Mouse (Mus musculus) stomach, postnatal 0 days (tissue): ENCODE measurements around the gene Prn. TPM values are rescaled to one million over a fixed set of nuclear protein-coding genes. Genes with fewer than 3 reads are reported as not detected.

ENCODE experiments used
- ATAC-seq: fragments of 200-750 bp; cut with Nextera tagmentation; 2 replicates; pipeline ENCODE4 v1.8.0; 2017; ENCODE audit not compliant: low FRiP score, low TSS enrichment
- DNase-seq: peaks from one replicate; pipeline ENCODE4 v3.0.0-alpha.2; 2016; ENCODE audit warnings: low spot score
- H3K27ac ChIP-seq: fragments of 300-500 bp; sonication (generic); replicated peaks from 2 replicates; pipeline ENCODE4 v1.5.1; 2014; ENCODE audit warnings: mild to moderate bottlenecking, control low read depth
- H3K27me3 ChIP-seq: fragments of 300-500 bp; sonication (generic); 2 replicates; pipeline ENCODE4 v1.6.1; 2014; ENCODE audit warnings: low read length; ENCODE audit not compliant: control insufficient read depth, insufficient read depth
- H3K36me3 ChIP-seq: fragments of 300-500 bp; sonication (generic); 2 replicates; pipeline ENCODE4 v1.6.1; 2014; ENCODE audit warnings: low read length, mixed read lengths; ENCODE audit not compliant: control insufficient read depth, insufficient read depth
- H3K4me1 ChIP-seq: fragments of 300-500 bp; sonication (generic); replicated peaks from 2 replicates; pipeline ENCODE4 v1.6.1; 2014; ENCODE audit warnings: antibody characterized with exemption; ENCODE audit not compliant: control insufficient read depth, insufficient read depth
- H3K4me2 ChIP-seq: fragments of 300-500 bp; sonication (generic); replicated peaks from 2 replicates; pipeline ENCODE4 v1.6.1; 2014; ENCODE audit warnings: low read depth, mild to moderate bottlenecking, control low read depth, moderate library complexity
- H3K4me3 ChIP-seq: fragments of 300-500 bp; sonication (generic); 2 replicates; pipeline ENCODE4 v1.5.1; 2014; ENCODE audit warnings: low read depth, low read length, control low read depth
- H3K9ac ChIP-seq: fragments of 300-500 bp; sonication (generic); 2 replicates; pipeline ENCODE4 v1.6.1; 2014; ENCODE audit warnings: mild to moderate bottlenecking, low read length, control low read depth, mixed read lengths
- H3K9me3 ChIP-seq: fragments of 300-500 bp; sonication (generic); 2 replicates; pipeline ENCODE4 v1.6.1; 2016; ENCODE audit warnings: low read length; ENCODE audit not compliant: control insufficient read depth
- CTCF ChIP-seq: IDR thresholded peaks from 2 replicates; pipeline ENCODE4 v1.5.1; 2016; ENCODE audit warnings: antibody characterized with exemption, low read depth, mild to moderate bottlenecking, moderate library complexity
- EP300 ChIP-seq: optimal IDR thresholded peaks from 2 replicates; pipeline ENCODE3; 2016; ENCODE audit warnings: antibody characterized with exemption
- WGBS: fragments of 180-500 bp; shearing (Covaris S2); extraction: QIAGEN DNeasy Blood & Tissue Kit; methylation state at CpG from one replicate; pipeline ENCODE4 v1.1.7; 2014; 5-methylcytosine and 5-hydroxymethylcytosine counted together
- polyA plus RNA-seq: library from polyadenylated mRNA; unstranded; fragments of >200 nt; fragmentation: Nextera tagmentation; extraction: Ambion mirVana; gene quantifications from 2 replicates; pipeline ENCODE4 v1.2.1, GENCODE M21; 2015

Prn gene
- 0.17 TPM in 2 replicates for polyA plus RNA-seq

GRCm38 (mm10) chr2:131909683-131910572 is at the start of gene Prn, which contains the start of gene Prnp:
Gene Prn (plus strand): TSS chr2:131909957.
Gene Prnp (plus strand): TSS chr2:131909928.
- TF ChIP-seq EP300, result no peak
- peak; percentile 32; the same call in 1 of the 2 replicates for TF ChIP-seq CTCF
- H3K27me3 ChIP-seq, result no peaks in the 10 kb centered on the region
- ATAC-seq (peak; percentile 92), DNase-seq (peak; percentile 96)
- 6% methylated on average over 52 of the region's 52 CpGs for WGBS
- H3K27ac ChIP-seq, result peak within 1 kb of the TSS; percentile 83
- peak within 1 kb of the TSS; percentile 82 for H3K9ac ChIP-seq
- H3K36me3 ChIP-seq, result no peaks in the 10 kb centered on the region
- H3K4me3 ChIP-seq, result peak within 1 kb of the TSS; percentile 68
- no peaks in the 10 kb centered on the region for H3K9me3 ChIP-seq
- H3K4me2 ChIP-seq, result peak within 1 kb of the TSS; percentile 73
- H3K4me1 ChIP-seq, result no peaks in the 10 kb centered on the region; the same call in 1 of the 2 replicates

DNA sequence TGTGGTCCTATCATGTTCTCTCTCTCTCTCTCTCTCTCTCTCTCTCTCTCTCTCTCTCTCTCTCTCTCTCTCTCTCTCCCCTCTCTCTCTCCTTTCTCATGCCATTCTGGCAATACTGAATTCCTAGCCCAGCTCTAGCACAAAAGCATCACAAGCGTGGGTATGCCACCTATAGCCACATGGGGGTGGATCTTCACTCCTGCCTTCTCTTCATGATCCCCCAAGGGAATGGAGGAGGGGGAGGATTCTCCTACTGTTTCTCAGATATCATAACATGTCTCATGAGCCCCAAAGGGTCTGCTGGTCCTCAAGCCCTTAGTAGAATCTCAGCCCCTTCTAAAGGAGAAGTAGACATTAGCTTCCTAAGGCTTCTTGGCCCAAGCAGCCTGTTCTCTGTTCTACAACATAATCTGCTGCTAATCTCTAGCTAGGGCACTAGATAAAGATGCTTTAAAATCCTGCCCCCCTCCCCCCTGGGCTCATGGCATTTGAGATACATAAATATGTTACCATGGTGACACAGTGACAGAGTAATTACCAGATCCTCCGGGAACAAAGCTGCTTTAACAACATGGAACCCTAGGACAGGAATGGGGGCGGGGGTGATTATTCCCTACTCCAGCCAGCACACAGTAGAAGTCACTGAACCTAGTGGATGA is 47.0 kb upstream of the Prn start:
- Histone ChIP-seq H3K9ac (no peak overlapping the region), H3K9me3 (no peaks in the 10 kb centered on the region), H3K4me1 (no peaks in the 10 kb centered on the region), H3K27ac (no peak overlapping the region), H3K27me3 (no peaks in the 10 kb centered on the region), H3K4me2 (no peak overlapping the region), H3K36me3 (no peaks in the 10 kb centered on the region), H3K4me3 (no peak overlapping the region)
- no peak for TF ChIP-seq CTCF
- TF ChIP-seq EP300, result no peak
- 62% methylated on average over 3 of the region's 3 CpGs for WGBS
- no peak for ATAC-seq
- no peak for DNase-seq

DNA sequence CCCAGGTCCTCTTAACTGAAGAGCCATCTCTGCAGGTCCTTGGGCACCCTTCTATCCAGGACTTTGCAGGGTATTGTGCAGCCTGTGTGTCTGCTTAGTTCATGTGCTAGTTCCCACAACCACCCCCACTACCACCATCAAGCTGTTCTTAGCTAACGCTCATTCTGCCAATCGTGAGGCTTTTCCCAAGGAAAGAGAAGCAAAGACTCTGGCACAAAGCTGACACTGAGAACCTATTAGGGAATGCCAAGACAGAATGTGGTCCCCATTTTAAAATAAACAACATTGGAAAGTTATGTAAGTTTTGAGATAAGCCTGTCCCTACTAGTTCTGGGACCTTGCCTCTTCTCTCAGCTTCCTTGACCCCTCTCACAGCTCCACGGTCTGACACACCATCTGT is 46.3 kb upstream of the Prn start:
- Histone ChIP-seq H3K4me3 (no peak overlapping the region), H3K4me1 (no peaks in the 10 kb centered on the region), H3K27me3 (no peaks in the 10 kb centered on the region), H3K9ac (no peak overlapping the region), H3K36me3 (no peaks in the 10 kb centered on the region), H3K9me3 (no peaks in the 10 kb centered on the region), H3K4me2 (no peak overlapping the region), H3K27ac (no peak overlapping the region)
- DNase-seq, result no peak
- 57% methylated on average over 3 of the region's 3 CpGs for WGBS
- no peak for TF ChIP-seq EP300
- TF ChIP-seq CTCF, result no peak
- no peak for ATAC-seq

GRCm38 (mm10) chr2:131864262-131864796 is 45.4 kb upstream of the Prn start:
- no peak overlapping the region for H3K9ac ChIP-seq
- H3K4me2 ChIP-seq, result no peak overlapping the region
- no peak for TF ChIP-seq EP300
- no peak for TF ChIP-seq CTCF
- ATAC-seq, result no peak
- DNase-seq, result no peak
- no peaks in the 10 kb centered on the region for H3K36me3 ChIP-seq
- WGBS, result 81% methylated on average over 2 of the region's 2 CpGs
- H3K9me3 ChIP-seq, result no peaks in the 10 kb centered on the region
- H3K27me3 ChIP-seq, result no peaks in the 10 kb centered on the region
- H3K4me3 ChIP-seq, result no peak overlapping the region
- H3K27ac ChIP-seq, result no peak overlapping the region
- H3K4me1 ChIP-seq, result no peaks in the 10 kb centered on the region

DNA sequence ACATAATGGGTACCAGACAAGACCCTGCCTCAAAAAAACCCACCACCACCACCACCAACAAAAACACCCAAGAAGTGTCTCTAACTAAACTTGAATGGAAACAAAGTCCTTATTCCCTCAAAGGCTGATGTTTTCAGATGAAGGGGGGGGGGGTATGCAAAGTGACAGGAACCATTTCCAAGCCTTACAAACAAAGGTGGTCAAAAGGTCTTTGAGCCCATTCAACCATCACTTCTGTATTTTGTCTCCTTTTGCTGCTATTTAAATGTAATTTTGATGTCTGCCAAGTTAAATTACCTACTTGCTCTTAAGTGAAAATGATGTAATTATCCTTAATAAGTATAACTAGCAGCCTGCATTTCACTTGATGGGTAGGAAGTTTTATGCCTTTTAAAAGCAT is 43.1 kb upstream of the Prn start:
- Histone ChIP-seq H3K4me3 (no peak overlapping the region), H3K4me1 (no peaks in the 10 kb centered on the region), H3K27me3 (no peaks in the 10 kb centered on the region), H3K36me3 (no peaks in the 10 kb centered on the region), H3K9me3 (no peaks in the 10 kb centered on the region), H3K4me2 (no peak overlapping the region), H3K9ac (no peak overlapping the region), H3K27ac (no peak overlapping the region)
- no peak for ATAC-seq
- DNase-seq, result no peak
- TF ChIP-seq EP300 (no peak), CTCF (no peak)

DNA sequence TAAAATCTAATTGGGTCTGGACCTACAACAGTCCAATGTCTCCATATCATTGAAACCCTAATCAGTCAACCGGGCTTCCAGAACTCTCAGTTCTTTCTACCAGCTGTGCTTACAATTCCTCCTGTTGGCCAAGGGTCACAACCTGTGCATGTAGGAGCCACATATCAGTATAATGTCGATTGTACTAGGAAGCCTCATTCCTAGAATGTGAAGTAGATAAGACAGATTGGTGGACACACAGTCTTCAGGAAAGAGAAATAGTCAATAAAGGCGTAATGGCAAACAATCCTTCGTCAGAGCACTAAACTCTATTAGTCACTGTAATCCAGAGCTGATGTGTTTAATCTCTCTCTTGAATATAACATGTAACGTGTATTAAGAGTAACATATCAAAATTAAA is 40.8 kb upstream of the Prn start:
- no peak overlapping the region for H3K9ac ChIP-seq
- TF ChIP-seq CTCF (no peak), EP300 (no peak)

More for the DNA sequence above, 40.8 kb upstream of the Prn start:
- Histone ChIP-seq H3K4me3 (no peak overlapping the region), H3K27ac (no peak overlapping the region), H3K27me3 (no peaks in the 10 kb centered on the region), H3K4me2 (no peak overlapping the region), H3K36me3 (no peaks in the 10 kb centered on the region), H3K4me1 (no peaks in the 10 kb centered on the region), H3K9me3 (no peaks in the 10 kb centered on the region)
- peak; percentile 86 for ATAC-seq
- 56% methylated on average over 5 of the region's 5 CpGs for WGBS
- DNase-seq, result no peak
